Mouse (Mus musculus): ENCODE data around the gene Sap30bp. TPM values are rescaled to one million over a fixed set of nuclear protein-coding genes. Genes with fewer than 3 reads are reported as not detected.

Gene Sap30bp
- polyA plus RNA-seq, 1 experiment from 2014 or later = 49.8 TPM

- ATAC-seq (replicated peaks; ENCODE audit: insufficient number of reproducible peaks, low FRiP score, low TSS enrichment, low read depth) = no peak
- H3K4me2 ChIP-seq (ENCODE audit: low read depth, low read length) = no peak overlapping the region
- DNase-seq (ENCODE audit: low spot score) = no peak
- no peak overlapping the region for H3K4me3 ChIP-seq (ENCODE audit: low read depth, low read length)
- H3K9me3 ChIP-seq (replicated peaks; ENCODE audit: control insufficient read depth, low read length) = no peaks in the 10 kb centered on the region
- WGBS = 64% methylated on average over 8 of the region's 8 CpGs
- H3K36me3 ChIP-seq (replicated peaks; ENCODE audit: control insufficient read depth, insufficient read depth, low read depth, low read length) = no peaks in the 10 kb centered on the region; the same call in 1 of the 2 replicates
- H3K27me3 ChIP-seq (ENCODE audit: control insufficient read depth, insufficient read depth, low read length) = no peaks in the 10 kb centered on the region
- H3K4me1 ChIP-seq (ENCODE audit: control insufficient read depth, insufficient read depth, low read length) = peaks cover 6% of the 10 kb centered on the region
- no peak overlapping the region for H3K27ac ChIP-seq (replicated peaks; ENCODE audit: low read depth, low read length)
- H3K9ac ChIP-seq (replicated peaks; ENCODE audit: low read length) = no peak overlapping the region
Measured at GRCm38 (mm10) chr11:116014821-116015220, 81.7 kb downstream of the Sap30bp start.

Other genes starting within 250 kb of the Sap30bp start
- 59.0 and 61.8 TPM in 2 replicates for gene Grb2, start 224.7 kb upstream of the Sap30bp start, polyA plus RNA-seq (2014; fragmentation: Nextera tagmentation; extraction: Ambion mirVana)
- 10.3 and 14.6 TPM in 2 replicates for gene Tmem94, start 167.8 kb upstream of the Sap30bp start, polyA plus RNA-seq (2014; fragmentation: Nextera tagmentation; extraction: Ambion mirVana)
- gene Caskin2, start 119.6 kb upstream of the Sap30bp start, polyA plus RNA-seq (2014; fragmentation: Nextera tagmentation; extraction: Ambion mirVana) = 11.9 TPM in 2 replicates
- gene Tsen54, start 118.6 kb upstream of the Sap30bp start, polyA plus RNA-seq (2014; fragmentation: Nextera tagmentation; extraction: Ambion mirVana) = 19.8 and 22.2 TPM in 2 replicates
- gene Llgl2, start 109.2 kb upstream of the Sap30bp start, polyA plus RNA-seq (2014; fragmentation: Nextera tagmentation; extraction: Ambion mirVana) = 4.9 and 7.5 TPM in 2 replicates
- gene Myo15b, start 74.9 kb upstream of the Sap30bp start, polyA plus RNA-seq (2014; fragmentation: Nextera tagmentation; extraction: Ambion mirVana) = 0.07 and 0.31 TPM in 2 replicates
- gene Smim5, start 33.3 kb upstream of the Sap30bp start, polyA plus RNA-seq (2014; fragmentation: Nextera tagmentation; extraction: Ambion mirVana) = 1.1 and 1.4 TPM in 2 replicates
- gene Smim6, start 21.3 kb upstream of the Sap30bp start, polyA plus RNA-seq (2014; fragmentation: Nextera tagmentation; extraction: Ambion mirVana) = 0.21 TPM in 1 of 2 replicates, not detected in the other
- gene Recql5, start 195 bp downstream of the Sap30bp start, polyA plus RNA-seq (2014; fragmentation: Nextera tagmentation; extraction: Ambion mirVana) = 14.2 and 15.3 TPM in 2 replicates
- gene Itgb4, start 41.4 kb downstream of the Sap30bp start, polyA plus RNA-seq (2014; fragmentation: Nextera tagmentation; extraction: Ambion mirVana) = 0.83 and 0.85 TPM in 2 replicates
- 113 and 125 TPM in 2 replicates for gene Galk1, start 79.4 kb downstream of the Sap30bp start, polyA plus RNA-seq (2014; fragmentation: Nextera tagmentation; extraction: Ambion mirVana)
- 2,457 and 2,634 TPM in 2 replicates for gene H3f3b, start 94.7 kb downstream of the Sap30bp start, polyA plus RNA-seq (2014; fragmentation: Nextera tagmentation; extraction: Ambion mirVana)
- gene Unk, start 97.0 kb downstream of the Sap30bp start, polyA plus RNA-seq (2014; fragmentation: Nextera tagmentation; extraction: Ambion mirVana) = 21.2 and 21.7 TPM in 2 replicates
- gene Unc13d, start 144.7 kb downstream of the Sap30bp start, polyA plus RNA-seq (2014; fragmentation: Nextera tagmentation; extraction: Ambion mirVana) = 0.71 and 1.2 TPM in 2 replicates
- gene Wbp2, start 153.7 kb downstream of the Sap30bp start, polyA plus RNA-seq (2014; fragmentation: Nextera tagmentation; extraction: Ambion mirVana) = 47.0 and 49.6 TPM in 2 replicates
- 3.4 and 4.5 TPM in 2 replicates for gene Trim47, start 193.9 kb downstream of the Sap30bp start, polyA plus RNA-seq (2014; fragmentation: Nextera tagmentation; extraction: Ambion mirVana)
- gene Trim65, start 197.8 kb downstream of the Sap30bp start, polyA plus RNA-seq (2014; fragmentation: Nextera tagmentation; extraction: Ambion mirVana) = 1.2 and 1.8 TPM in 2 replicates
- gene Mrpl38, start 205.6 kb downstream of the Sap30bp start, polyA plus RNA-seq (2014; fragmentation: Nextera tagmentation; extraction: Ambion mirVana) = 101 and 102 TPM in 2 replicates
- gene Fbf1, start 234.9 kb downstream of the Sap30bp start, polyA plus RNA-seq (2014; fragmentation: Nextera tagmentation; extraction: Ambion mirVana) = 20.3 and 25.9 TPM in 2 replicates